Mouse (Mus musculus) layer of hippocampus, postnatal 10 days (tissue): ENCODE measurements around the gene Hsp90ab1. TPM values are rescaled to one million over a fixed set of nuclear protein-coding genes. Genes with fewer than 3 reads are reported as not detected.
A peak's percentile ranks its signal among the peaks of the same experiment; 100 is the strongest.

Source experiments
- DNase-seq, 2 experiments: peaks; one replicate each; pipeline ENCODE4 v3.0.0; 2021; ENCODE audit warnings: low spot score in 2 of 2
- total RNA-seq, 2 experiments: library from RNA; stranded (reverse); gene quantifications; 2 replicates each; pipeline ENCODE4 v1.2.3; 2021

Gene Hsp90ab1
- total RNA-seq, 2 experiments from 2014 or later: 1,612 to 1,800 TPM

DNA sequence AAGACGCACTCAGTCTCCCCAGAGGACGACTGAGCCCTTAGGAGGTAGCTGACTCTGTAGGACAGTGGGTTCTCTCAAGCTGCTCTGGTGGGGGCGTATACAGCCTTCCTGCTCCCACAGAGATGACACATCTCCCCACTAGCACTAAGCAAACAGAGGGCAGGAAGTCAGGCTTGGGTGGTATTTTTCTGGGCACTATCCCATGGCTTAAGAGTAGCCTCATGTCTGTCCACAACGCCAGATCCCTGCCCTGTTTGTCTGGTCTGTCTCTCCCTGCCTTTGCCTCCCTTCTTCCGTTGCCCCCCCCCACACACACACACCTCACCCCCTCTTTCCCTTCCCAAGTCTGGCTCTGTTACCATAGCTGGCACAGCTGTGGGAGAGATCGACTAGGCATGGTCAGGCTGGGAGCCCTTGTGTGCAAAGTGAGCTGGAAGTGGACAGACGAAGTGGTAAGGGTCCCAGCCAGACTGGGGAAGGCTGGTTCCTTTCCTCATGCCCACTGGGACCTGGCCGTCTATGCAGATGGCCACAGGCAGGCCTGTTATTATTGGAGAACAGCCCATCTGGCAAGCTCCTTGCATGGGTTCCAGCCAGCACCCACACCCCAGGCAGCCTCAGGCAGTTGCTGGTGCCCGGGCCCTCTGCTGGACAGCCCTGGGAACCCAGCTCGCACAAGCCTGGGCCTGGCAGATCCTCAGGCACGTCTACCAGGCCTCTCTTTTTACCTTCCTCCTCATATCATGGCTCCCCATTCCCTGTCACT lies 23.7 kb upstream of the Hsp90ab1 start:
- DNase-seq: peak; percentile 79

DNA sequence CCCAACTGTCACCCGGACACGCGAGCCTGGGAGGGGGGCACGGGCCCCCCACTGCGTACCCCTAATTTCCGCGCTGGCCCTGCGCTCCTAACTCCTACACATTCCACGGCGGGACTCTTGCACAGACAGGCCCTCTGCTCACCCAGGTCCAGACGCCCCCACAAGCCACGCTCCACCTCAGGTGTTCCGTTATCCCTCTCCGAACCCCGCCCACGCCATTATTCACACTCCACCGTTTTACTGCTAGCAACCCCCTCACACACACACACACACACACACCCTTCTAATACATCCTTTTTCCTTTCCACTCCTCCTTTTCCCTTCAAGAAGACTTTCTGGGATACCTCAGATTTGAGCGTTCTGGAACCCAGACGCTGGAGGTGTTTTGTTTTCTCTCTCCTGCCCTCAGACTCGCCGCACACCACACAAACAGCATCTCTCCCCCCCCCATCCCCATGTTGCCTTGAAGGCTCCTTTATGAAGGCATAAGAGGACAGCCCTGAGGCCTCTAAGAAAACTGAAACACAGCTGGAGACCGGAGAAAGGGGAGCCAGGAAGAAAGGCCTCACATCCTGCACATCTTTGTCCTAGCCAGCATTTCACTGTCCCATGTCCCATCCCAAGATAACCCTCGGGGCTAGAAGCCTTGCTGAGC lies 22.8 kb upstream of the Hsp90ab1 start:
- no peak for DNase-seq

DNA sequence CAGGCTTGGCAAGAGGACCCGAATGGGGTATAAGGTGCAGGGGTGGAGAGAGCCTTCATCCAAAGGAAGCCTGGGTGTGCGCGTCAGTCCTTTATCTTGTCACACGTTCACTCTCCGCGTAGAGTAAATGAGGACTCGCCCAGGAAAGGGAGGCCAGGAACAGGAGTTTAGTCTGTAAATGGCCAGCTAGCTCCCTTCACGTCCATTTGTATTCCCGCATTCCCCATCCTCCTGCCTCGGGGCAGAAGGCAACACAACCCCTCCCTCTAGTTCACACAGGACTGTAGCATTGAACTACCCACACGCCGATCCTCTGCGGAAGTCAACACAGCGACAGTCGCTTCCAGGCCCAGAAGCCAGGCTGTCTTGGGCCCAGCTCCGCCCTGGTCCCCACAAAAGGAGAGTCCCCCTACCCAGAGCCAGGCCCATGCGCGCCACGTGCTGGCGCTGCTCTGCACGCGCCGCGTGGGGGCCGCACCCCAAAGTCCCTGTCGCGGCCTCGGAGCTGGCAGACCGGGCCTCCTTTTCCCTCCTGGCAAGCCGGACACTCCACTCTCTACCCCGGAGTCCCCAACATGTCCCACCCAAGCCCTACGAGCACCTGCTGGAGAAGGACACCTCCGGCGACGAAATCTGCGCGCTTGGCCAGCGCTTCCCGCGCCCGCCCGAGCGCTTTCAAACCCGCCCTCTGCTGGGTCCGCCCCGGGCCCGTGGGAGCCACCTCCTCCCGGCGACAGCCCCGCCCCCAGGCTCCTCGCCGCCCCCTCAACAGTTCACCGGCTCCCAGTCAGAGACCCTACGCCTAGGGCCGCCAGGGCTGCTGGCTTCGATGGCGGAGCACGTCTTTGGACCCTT lies 22.0 kb upstream of the Hsp90ab1 start:
- peak; percentile 67 to 80 for DNase-seq

DNA sequence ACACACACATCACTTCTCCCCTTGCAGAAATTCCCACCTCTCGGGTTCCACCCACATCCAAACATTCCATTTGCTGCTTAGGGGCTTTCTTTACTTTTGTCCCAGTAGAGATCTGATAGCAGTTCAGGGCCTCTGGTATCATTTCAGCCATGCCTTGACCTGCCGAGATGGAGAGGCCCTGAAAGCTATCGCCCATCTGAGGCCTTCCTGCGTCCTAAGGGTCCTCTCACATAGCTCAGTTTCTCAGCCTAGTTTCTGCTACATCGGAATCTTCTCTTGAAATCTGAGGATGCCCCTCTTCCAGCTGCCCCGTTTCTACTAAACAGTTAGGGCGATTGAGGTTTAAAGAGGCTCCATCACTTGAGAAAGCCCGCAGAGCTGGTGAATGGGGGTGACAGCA lies 21.1 kb upstream of the Hsp90ab1 start:
- DNase-seq: no peak

DNA sequence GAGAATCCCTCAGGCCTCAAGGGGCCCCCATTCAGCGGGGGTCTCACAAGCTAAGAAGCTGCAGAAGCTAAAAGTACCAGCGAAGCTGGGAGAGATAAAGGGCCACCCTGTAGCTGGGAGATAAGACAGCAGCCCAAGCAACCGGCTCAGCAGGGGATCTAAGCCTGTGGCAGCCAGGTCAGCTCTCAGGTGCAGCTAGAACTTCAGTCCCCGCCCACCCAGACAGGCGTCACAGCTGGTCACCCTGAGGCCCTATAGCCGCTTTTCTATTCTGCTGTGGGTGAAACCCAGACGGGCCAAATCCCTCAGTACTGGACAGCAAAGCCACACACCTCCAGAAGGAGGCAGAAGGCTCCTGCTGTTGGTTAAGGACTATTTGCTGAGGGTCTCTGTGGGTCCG lies 20.4 kb upstream of the Hsp90ab1 start:
- DNase-seq: no peak

DNA sequence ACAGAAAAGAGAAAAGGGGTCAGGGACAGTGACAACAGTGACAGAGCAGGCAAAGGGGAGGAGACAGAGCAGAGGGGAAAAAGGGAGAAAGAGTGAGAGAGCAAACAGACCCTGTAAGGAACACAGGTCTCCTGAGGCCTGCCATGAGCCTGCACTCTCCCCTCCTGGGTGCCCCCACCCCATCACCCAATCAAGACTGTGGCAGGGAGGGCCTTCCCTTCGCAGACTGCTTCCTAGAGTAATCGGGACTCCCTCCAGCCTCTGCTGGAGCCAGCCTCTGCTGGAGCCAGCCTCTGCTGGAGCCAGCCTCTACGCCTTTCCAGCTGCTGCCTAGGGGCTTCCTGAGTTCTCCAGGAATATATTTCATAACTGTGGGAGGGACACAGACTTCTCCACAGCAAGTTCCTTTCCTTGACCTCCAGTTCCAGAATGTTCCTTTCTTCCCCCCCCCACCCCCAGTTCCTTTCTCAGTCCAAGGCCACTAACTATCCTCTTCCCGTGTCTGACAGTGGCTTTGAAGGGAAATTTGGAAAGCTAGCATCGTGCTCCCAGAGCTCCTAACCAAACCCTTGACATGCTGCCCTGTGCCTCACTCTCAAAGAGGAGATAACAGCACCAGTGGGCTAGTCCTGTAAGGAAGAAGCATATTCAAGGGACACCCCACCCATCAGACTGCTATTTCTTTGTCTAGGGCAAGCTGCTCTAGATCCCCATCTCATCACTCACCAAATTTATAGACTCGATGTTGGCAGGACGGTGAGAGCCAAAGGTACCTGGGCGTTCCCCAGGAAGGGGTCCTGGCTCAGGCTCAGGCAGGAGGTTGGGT lies 19.7 kb upstream of the Hsp90ab1 start:
- DNase-seq: no peak

DNA sequence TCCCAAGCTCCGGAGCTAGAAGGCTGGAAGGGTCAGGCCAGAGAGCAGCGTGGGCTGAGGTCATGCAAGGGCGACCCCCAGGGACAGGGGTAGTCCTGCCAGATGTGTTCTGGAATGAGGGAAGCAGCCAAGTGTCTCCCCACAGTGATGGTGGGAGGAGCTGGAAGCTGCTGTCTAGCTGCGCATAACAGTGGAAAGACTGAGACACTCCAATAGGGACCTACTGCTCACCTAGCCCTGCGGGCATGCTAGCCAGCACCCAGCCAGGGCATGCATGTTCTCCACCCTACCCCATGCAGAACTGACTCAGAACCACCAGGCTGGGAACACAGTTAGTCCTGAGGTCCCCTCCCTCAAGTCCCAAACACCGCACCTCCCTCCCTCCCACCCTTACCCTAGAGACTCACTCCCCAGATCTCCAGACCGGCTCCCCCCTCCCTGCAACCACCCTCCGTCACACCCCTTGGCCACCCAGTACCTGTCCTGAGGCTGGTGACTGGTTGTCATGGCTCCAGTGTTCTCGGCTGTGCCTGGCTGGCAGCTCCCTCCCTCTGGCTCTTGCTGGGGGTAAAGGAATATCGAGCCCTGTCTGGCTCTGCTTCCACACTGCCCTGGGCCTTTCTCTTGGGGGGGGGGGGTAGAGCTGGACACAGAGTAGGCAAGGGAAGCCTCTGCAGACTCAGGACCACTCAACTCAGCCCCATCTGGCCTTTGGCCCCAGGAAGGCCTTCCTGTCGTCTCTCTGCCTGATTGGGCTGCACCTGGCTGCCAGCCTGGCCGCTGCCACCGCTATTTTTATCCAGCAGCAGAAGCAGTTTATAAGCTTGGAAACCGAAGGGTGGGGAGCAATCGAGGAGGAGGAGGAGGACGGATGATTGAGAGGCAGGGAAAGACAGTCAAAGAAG lies 18.9 kb upstream of the Hsp90ab1 start:
- DNase-seq: peak in 1 of 2 experiments; percentile 13

DNA sequence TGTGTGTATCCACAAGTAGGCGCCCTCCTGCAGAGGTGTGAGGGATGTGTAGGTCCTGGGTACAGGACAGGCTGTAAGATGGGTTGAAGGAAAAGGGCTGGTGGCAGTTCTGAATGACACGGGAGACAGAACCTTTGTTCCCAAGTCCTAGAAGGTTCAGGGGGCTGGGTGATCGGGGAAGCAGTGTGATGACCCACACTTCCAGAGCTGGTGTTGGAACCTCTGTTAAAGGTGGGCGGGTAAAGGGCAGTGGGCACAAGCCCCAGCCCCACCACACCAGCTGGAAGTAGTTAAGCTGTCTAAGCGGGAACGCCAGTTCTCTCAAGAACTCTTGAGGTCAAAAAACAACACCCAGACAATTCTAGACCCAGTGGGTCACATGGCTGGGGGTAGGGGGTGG lies 17.3 kb upstream of the Hsp90ab1 start:
- DNase-seq: no peak

DNA sequence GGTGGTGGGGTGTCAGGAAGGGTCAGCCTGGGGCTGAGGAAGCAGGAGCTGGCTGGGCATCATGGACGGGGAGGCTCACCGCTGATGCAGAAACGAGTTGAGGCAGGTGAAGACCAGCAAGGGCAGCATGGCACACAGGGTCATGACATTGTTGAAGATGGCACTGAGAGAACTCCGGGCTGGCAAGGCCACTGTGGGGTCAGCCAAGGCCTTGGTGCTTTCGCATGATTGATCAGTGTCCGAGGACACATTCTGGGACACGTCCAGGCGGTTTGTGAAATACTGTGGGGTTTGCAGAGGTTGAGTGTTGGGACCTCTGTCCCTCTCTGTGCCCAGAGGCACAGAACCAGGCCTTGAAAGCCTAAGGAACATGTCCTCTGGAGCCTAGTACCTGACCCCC lies 16.8 kb upstream of the Hsp90ab1 start:
- DNase-seq: peak in 1 of 2 experiments; percentile 5

DNA sequence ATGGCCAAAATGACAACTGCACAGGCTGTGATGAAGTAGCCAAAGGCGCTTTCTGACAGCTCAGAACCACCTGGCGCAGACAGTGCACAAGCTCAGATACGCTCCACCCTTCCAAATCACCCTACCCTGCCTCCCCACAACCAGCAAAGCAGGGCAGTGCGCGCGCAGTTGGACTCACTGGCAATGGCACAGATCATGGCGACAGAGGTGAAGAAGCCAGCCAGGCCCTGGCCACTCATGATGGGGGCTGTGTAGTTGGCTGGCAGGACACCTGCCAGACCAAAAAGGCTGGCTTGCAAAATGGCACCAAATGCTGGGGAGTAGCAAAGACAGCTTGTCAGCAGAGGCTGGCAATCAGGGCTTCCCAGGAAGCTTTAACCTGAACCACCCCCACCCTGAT lies 16.2 kb upstream of the Hsp90ab1 start:
- DNase-seq: peak in 1 of 2 experiments; percentile 20

DNA sequence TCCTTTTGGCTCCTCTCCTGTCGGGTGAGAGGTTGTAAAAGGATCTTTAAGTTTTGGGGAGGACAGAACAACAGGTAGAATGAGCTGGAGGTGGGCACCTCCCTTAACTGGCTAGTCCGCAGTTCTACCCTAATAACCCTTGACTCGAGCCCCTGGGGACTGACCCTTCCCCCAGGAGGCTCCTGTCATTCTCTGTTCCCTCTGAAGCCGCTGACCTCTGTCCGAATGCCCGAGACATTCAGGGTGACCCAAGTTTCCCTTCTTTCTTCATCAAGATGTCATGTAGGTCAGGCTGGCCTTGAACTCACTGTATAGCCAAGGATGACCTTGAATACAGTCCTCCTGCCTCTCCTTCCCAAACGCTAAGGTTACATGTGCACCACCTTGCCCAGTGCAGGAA lies 15.3 kb upstream of the Hsp90ab1 start:
- no peak for DNase-seq

DNA sequence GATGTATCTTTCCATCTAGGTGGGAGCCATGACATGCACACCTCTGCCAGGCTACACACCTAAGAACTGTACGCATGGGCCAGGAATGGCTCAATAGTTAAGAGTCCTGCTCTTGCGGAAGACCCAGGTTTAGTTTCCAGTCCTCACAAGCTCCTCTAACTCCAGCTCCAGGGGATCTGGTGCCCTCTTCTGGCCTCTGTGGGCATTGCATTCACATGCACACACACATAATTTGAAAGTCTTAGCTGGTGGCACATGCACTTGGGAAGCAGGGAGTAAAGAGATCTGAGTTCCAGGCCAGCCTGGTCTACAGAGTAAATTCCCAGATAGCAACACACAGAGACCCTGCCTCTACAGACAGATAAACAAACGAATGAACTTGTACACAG lies 13.4 kb upstream of the Hsp90ab1 start:
- no peak for DNase-seq

DNA sequence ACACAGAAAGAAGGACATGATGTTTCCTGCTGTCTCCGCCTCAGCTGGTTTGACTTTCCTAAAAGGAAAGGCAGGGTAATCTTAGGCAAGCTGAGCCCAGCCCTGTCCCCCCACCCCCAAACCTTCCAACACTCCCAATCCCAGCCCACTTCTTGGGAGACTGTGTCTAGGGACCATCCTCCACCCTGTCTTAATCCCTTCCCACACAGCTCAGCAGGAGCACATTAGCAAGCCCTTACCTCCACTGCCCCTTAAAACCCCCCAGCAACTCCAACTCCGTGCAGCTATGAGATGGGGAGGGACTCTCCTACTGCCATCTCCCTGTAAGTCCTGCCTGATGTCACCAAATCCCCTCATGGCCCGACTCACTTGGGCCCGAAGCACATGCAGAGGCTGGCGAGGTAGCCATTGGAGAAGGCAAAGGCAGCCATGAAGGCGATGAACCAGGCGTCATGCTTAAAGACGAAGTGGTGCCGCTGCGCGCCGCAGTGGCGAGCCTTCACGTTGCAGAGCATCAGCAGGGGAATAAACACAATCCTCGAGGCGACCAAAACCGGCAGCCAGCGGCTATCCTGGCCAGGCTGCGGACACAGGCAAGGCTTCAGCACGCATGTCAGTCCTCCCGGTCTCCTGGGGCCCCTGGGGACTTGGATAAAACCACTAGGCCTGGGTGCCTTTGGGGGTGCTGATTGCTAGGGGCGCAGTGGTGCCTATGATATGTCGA lies 12.8 kb upstream of the Hsp90ab1 start:
- DNase-seq: no peak

DNA sequence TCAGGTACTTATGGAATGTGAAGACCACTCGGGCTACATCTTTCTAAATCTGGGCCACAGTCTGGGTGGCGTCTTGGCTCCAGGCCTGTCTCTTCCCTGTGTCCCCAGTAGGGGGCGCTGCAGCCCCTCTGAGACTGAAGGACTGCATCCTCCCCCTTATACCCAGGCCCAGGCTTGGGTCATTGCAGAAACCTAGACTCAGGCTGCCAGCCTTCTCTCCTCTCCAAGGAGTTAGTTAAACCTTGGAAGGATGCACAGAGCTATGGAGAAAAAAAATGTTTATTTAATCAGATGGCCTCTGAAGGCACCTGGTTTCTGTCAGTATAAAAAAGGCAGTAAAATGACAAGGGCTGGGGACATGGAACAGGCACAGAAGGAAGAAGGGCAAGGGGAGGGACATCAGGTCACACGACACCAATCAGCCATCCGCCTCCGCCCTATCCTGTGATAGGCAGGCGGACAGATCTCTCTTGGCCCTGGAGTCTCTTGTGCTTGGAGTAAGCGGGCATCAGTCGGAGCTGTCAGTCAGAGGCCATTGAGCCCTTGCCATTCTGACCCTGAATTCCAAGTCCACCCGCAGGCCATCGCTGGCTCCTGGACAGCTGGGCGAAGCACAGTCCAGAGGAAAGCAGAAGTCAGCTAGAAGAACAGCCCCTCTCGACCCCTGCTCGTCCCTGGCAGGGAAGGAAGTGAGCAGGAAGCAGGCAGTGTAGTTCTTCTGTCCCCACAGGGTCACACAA lies 12.0 kb upstream of the Hsp90ab1 start:
- DNase-seq: peak; percentile 88 to 90

DNA sequence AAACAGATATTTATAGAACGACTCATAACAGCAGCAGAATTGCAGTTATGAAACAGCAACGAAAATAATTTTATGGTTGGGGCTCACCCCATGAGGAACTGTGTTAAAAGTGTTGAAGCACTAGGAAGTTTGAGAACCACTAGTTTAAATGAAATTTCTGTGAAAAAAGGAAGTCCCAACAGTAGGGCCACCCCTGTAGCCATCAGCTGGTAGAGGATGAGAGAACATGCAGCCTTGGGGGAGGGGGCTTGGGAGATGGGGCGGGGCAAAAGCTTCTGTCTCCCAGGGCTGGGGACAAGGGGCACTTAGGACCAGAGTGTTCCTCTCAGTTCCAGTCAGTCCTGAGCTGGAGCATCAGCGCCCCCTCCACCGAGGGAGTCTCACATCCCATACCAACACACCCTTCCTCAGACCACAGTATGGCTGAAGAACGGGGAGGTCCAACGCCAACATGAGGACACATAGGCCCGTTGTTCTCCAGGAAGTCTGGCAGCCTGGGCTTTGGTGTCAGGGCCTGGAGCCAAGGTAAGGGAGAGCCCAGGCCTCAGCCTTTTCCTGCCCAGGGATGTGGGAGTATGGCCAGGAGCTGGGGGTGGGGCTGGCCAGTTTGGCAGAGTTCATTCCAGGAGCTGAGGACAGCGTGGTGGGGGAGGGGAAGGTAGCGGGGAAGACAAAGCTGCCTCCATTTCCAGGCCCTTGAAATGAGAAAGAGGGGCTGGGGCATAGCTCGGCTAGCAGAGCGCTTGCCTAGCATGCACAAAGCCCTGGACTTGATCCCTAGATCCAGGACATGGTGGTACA lies 11.2 kb upstream of the Hsp90ab1 start:
- peak; percentile 82 to 86 for DNase-seq

DNA sequence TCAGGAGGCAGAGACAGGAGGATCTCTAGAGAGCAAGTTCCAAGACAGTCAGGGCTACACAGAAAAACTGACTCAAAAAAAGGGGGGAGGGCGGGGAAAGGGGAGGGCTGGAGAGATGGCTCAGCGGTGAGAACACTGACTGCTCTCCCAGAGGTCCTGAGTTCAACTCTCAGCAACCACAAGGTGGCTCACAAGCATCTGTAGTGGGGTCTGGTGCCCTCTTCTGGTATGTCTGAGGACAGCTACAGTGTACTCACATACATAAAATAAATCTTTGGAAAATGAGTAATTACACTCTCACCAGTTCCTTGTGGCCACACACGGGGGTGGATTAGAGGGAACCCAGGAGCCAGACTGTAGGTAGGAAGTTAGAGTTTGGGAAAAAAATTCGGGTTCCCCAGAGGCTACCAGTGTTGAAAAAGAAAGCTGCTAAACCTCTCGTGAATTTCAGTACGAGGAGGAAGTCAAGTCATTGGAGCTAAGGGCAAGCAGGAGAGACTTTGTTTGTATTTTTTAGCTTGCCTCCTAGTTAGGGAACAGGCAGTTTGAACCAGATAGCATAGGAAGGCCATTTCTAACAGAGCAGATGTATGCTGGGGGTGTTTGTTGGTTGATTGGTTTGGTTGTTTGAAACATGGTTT lies 9.8 kb upstream of the Hsp90ab1 start:
- DNase-seq: no peak

DNA sequence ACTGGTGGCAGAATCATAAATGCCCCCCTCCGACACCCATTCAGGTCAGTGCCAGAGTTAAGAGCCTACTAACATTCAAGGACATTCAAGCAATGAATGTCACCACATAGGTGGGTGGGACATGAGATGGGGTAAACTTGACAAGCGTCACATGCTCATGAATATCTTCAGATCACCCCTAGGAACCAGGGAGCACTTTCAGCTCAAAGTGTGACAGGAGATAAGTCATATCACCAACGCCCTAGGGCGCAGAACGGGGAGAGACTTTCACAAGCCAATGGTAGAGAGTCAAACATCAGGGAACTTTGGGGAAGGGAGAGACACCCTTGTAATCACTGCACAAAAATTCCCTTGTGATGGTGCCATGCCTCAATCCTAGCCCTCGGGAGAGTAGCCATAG lies 9.1 kb upstream of the Hsp90ab1 start:
- no peak for DNase-seq
